Mouse (Mus musculus): ENCODE measurements around the gene Mgat4a.
A peak's percentile ranks its signal among the peaks of the same experiment; 100 is the strongest.

Gene Mgat4a

GRCm38 (mm10) chr1:37466322-37466995 lies 74.4 kb downstream of the Mgat4a start:
- no peak for DNase-seq (ENCODE audit: low read depth, low spot score)

- no peak for DNase-seq (ENCODE audit: low read depth, low spot score)
Observed at GRCm38 (mm10) chr1:37464878-37465452, 75.9 kb downstream of the Mgat4a start.

- no peak for DNase-seq (ENCODE audit: low read depth, low spot score)
Observed at GRCm38 (mm10) chr1:37457546-37457945, 83.3 kb downstream of the Mgat4a start.

GRCm38 (mm10) chr1:37451270-37451669 lies 89.5 kb downstream of the Mgat4a start:
- DNase-seq (ENCODE audit: low read depth, low spot score) = no peak

- DNase-seq (ENCODE audit: low read depth, low spot score) = no peak
Observed at GRCm38 (mm10) chr1:37448361-37449095, 92.3 kb downstream of the Mgat4a start.

GRCm38 (mm10) chr1:37442848-37443835 lies 97.7 kb downstream of the Mgat4a start:
- DNase-seq (ENCODE audit: low read depth, low spot score) = no peak

GRCm38 (mm10) chr1:37436419-37436818 lies 104.4 kb downstream of the Mgat4a start:
- no peak for DNase-seq (ENCODE audit: low read depth, low spot score)

- peak; percentile 10 for DNase-seq (ENCODE audit: low read depth, low spot score)
Observed at GRCm38 (mm10) chr1:37430297-37430840, 110.4 kb downstream of the Mgat4a start.

- peak; percentile 90 for DNase-seq (ENCODE audit: low read depth, low spot score)
Observed at GRCm38 (mm10) chr1:37429366-37430296, 111.2 kb downstream of the Mgat4a start, which contains the start of the genes Coa5 and Unc50. Gene Coa5 (minus strand): TSS chr1:37430103. Gene Unc50 (plus strand): TSS chr1:37430139.

GRCm38 (mm10) chr1:37428911-37429310 lies 111.9 kb downstream of the Mgat4a start:
- DNase-seq (ENCODE audit: low read depth, low spot score) = no peak

GRCm38 (mm10) chr1:37427144-37427875 lies 113.5 kb downstream of the Mgat4a start:
- no peak for DNase-seq (ENCODE audit: low read depth, low spot score)

- no peak for DNase-seq (ENCODE audit: low read depth, low spot score)
Observed at GRCm38 (mm10) chr1:37419420-37419819, 121.4 kb downstream of the Mgat4a start.

GRCm38 (mm10) chr1:37415394-37415793 lies 125.4 kb downstream of the Mgat4a start:
- no peak for DNase-seq (ENCODE audit: low read depth, low spot score)

- DNase-seq (ENCODE audit: low read depth, low spot score) = no peak
Observed at GRCm38 (mm10) chr1:37409647-37410046, 131.2 kb downstream of the Mgat4a start.

GRCm38 (mm10) chr1:37408678-37409077 lies 132.1 kb downstream of the Mgat4a start:
- no peak for DNase-seq (ENCODE audit: low read depth, low spot score)

- no peak for DNase-seq (ENCODE audit: low read depth, low spot score)
Observed at GRCm38 (mm10) chr1:37408059-37408458, 132.8 kb downstream of the Mgat4a start.

GRCm38 (mm10) chr1:37407228-37407627 lies 133.6 kb downstream of the Mgat4a start:
- DNase-seq (ENCODE audit: low read depth, low spot score) = no peak

- no peak for DNase-seq (ENCODE audit: low read depth, low spot score)
Observed at GRCm38 (mm10) chr1:37405137-37405536, 135.7 kb downstream of the Mgat4a start.

- DNase-seq (ENCODE audit: low read depth, low spot score) = no peak
Observed at GRCm38 (mm10) chr1:37401687-37402086, 139.1 kb downstream of the Mgat4a start.
